Mouse (Mus musculus) left cerebral cortex, adult 8-10 months (tissue): ENCODE measurements around the gene Olfr1164. TPM values are rescaled to one million over a fixed set of nuclear protein-coding genes. Genes with fewer than 3 reads are reported as not detected.

ENCODE experiments used
- DNase-seq, 2 experiments: peaks; one replicate each; pipeline ENCODE4 v3.0.0; 2022; ENCODE audit warnings: low spot score in 2 of 2
- total RNA-seq, 4 experiments: library from RNA; stranded (reverse); gene quantifications; 2 replicates each; pipeline ENCODE4 v1.2.4; 2022

Olfr1164 gene
- not detected for total RNA-seq

DNA sequence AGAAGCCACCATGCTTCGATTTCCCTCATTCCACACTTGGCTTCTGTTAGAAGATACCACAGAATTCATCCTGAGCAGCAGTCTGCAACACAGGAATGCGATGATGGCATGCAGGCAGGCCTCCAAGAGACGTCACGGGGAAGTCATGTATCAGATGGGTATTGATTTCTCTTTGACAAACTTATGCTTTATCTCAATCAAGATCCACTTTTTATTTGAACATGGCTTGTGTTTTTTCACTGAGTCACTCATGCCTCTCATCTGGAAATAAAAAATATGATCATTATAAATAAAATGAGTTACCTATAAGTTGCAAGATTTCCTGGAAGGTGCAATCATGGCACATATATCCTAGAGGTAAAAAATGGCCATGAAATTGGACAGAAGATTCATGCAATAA lies at the start of gene Olfr1164:
Gene Olfr1164, minus strand, starts transcription at position 101 of the 400 bp plus-strand sequence.
- DNase-seq: no peak

DNA sequence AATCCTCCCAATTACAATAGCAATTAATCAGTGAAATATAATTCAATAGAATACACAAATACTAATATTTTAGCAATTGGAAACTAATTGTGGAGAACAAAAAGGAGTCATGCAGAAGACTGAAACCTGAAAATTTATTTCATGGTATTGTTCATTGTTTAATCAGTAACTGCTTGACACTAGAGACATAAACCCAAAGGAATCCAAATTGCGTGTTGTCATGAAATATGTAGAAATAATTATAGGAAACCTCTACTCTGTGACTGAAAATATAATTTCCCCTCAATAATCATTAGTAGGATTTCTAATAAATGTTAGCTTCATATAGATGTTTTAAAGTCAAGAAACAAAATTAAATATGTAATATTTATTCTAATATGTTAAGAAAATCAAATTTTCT lies 34.4 kb upstream of the Olfr1164 start, which contains the start of gene Olfr1166:
Gene Olfr1166, minus strand, starts transcription at position 101 of the 400 bp plus-strand sequence.
- no peak for DNase-seq

DNA sequence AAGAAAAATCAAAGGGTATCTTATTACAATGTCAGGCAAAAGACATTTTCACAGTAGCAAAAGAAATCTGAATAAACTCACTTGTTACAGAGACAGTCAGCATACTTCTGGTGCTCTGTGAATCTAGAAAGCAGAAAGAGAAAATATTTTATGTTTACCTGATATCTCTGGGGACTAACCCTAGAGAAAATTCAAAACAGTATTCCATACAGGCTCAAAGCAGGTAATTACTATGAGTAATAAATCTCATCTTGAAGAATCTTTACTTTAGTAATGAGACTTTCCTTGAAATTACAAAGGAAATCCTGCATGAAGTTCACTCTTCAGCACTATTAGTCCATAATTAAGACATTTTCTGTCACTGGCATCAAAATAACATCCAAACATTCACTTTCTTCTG lies 22.0 kb downstream of the Olfr1164 start, which contains the start of gene Olfr1163:
Gene Olfr1163, minus strand, starts transcription at position 101 of the 400 bp plus-strand sequence.
- no peak for DNase-seq

- no peak for DNase-seq
Measured at GRCm38 (mm10) chr2:88063587-88063986, 30.2 kb downstream of the Olfr1164 start.

DNA sequence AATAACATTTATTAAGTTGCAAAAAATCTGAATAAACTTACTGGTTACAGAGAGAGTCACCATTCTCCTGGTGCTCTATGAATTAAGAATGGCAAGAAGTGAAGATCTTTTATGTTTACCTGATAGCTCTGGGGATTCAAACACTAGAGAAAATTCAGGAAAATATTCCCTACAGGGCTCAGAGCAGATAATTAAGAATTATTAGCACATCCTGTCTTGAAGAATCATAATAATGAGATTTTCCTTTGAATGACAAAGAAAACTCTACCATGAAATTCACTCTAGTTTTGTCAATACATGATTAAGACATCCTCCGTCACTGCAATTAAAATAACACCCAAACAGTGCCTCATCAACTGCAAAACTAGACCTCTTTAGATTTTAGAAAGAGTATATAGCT lies 42.7 kb downstream of the Olfr1164 start, which contains the start of gene Olfr1162:
Gene Olfr1162, minus strand, starts transcription at position 101 of the 400 bp plus-strand sequence.
- no peak for DNase-seq

Other genes starting within 250 kb of the Olfr1164 start
- gene Olfr1150-ps1, start 250.0 kb downstream of the Olfr1164 start, total RNA-seq: not detected
- gene Olfr1151, start 238.1 kb downstream of the Olfr1164 start, total RNA-seq: not detected
- not detected for gene Olfr1152, start 227.5 kb downstream of the Olfr1164 start, total RNA-seq
- gene Olfr1153, start 199.0 kb downstream of the Olfr1164 start, total RNA-seq: not detected
- gene Olfr1154, start 188.8 kb downstream of the Olfr1164 start, total RNA-seq: not detected
- gene Olfr1155, start 148.8 kb downstream of the Olfr1164 start, total RNA-seq: not detected
- under 1 TPM in 3 of 4 experiments, not detected in 1; 0.14 to 0.23 (median 0.22) TPM for gene Olfr1156, start 140.9 kb downstream of the Olfr1164 start, total RNA-seq
- not detected for gene Olfr1157, start 125.7 kb downstream of the Olfr1164 start, total RNA-seq
- not detected for gene Olfr74, start 119.3 kb downstream of the Olfr1164 start, total RNA-seq
- not detected for gene Olfr1158, start 103.9 kb downstream of the Olfr1164 start, total RNA-seq
- gene Olfr1160, start 85.7 kb downstream of the Olfr1164 start, total RNA-seq: not detected
- not detected for gene Olfr1161, start 71.2 kb downstream of the Olfr1164 start, total RNA-seq
- not detected for gene Olfr73, start 56.3 kb downstream of the Olfr1164 start, total RNA-seq
- not detected for gene Olfr1162, start 42.8 kb downstream of the Olfr1164 start, total RNA-seq
- gene Olfr1163, start 22.1 kb downstream of the Olfr1164 start, total RNA-seq: not detected
- not detected for gene Olfr1166, start 34.3 kb upstream of the Olfr1164 start, total RNA-seq
- gene Olfr1167, start 61.2 kb upstream of the Olfr1164 start, total RNA-seq: not detected
- not detected for gene Olfr1168, start 87.9 kb upstream of the Olfr1164 start, total RNA-seq
- not detected for gene Olfr1170, start 134.4 kb upstream of the Olfr1164 start, total RNA-seq
- gene Olfr1173, start 185.9 kb upstream of the Olfr1164 start, total RNA-seq: not detected
- not detected for gene Olfr1174-ps, start 221.2 kb upstream of the Olfr1164 start, total RNA-seq
- not detected for gene Olfr1175-ps, start 233.2 kb upstream of the Olfr1164 start, total RNA-seq
- not detected for gene Olfr1176, start 242.8 kb upstream of the Olfr1164 start, total RNA-seq